Mouse (Mus musculus): ENCODE data around the gene Uhrf1.
A peak's percentile ranks its signal among the peaks of the same experiment; 100 is the strongest.

Uhrf1 gene

GRCm38 (mm10) chr17:56348128-56348527 is 45.0 kb downstream of the Uhrf1 start:
- DNase-seq (ENCODE audit: low spot score), result peak; percentile 51

DNA sequence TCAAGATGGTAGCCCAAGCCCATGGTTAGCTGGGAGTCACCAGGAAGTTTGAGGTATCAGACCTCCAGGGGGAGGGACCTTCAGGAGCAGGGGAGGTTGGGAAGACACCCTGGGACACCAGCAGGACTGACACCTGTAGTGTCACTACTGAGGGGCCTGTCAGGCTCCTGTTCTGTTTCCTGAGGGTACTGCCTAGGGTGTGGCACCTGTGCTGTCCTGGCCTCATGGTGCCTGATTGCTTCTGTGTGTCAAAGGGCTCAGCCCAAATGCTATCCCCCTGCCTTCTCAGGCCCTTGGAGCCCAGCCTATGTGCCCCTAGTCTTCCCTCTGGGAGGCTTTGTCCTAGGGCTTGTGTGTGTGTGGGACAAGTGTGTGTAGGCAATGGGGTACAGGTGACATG is 45.5 kb downstream of the Uhrf1 start:
- DNase-seq (ENCODE audit: low spot score), result no peak

GRCm38 (mm10) chr17:56350694-56351093 is 47.6 kb downstream of the Uhrf1 start:
- DNase-seq (ENCODE audit: low spot score), result peak; percentile 74

DNA sequence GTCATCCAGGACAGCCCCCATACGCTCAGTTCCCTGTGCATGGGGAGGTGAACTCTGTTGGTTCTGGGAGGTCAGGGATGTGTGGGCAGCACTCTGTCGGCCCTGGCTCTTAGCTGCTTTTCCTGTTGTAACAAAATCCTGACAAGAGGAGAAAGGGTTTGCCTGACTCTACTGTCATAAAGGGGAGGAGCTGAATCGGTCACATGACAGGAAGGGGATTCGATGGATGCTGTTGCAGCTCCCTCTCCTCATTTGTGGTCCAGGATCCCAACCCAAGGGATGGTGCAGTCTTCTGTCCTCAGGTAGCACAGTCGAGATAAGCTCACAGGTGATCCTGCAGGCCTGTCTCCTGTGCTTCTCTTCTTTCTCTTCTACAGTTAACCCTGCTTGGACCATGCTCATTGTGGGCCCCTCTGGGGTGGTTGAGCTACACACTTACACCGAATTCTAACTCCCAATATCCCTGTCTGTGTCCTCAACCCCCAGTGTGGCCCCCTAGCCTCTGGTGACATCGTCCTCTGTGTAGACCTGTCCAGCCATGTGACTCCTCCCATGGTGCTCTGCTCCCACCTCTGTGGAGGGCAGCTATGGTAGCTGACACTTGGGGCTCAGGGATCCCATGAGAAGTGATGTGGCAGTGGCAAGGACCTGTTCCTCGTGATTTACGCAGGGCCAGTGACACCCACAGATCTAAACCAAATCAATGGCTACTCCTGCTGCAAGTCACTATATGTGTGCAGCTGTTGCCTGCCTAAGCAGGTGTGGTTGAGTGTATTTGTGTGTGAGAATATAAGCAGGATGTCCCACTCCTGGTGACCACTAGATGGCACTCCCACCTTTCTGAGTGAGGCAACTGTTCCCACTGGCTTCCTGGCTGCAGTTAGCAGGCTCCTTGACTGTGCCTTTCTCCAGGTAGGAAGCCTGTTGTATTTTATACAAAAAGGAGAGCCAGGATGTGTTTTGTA is 54.1 kb downstream of the Uhrf1 start:
- peak; percentile 64 for DNase-seq (ENCODE audit: low spot score)

DNA sequence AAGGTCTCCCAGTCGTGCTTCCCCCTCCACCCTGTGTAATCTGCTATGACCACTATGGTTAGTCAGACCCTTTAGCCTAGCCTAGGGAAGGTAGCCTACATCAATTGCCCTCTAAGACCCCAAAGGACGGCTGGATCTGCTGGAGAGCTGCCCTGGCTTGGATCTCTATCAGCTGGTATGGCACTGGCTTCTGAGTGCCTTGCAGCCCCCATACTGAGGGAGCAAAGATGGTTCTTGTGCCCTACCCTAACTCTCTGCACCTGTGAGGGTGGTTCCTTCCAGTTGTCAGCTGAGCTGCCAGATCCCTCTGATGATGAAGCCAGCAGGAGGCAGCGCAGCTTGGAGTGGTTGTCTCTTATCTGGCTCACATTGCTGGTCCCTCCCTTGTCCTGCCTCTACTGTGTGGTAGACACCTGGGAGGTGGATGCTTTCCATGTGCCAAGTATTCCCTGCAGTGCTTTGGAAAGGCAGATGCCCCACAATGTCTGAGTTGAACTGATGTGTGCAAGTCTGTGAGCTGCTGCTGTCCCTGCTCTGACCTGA is 56.1 kb downstream of the Uhrf1 start:
- no peak for DNase-seq (ENCODE audit: low spot score)

DNA sequence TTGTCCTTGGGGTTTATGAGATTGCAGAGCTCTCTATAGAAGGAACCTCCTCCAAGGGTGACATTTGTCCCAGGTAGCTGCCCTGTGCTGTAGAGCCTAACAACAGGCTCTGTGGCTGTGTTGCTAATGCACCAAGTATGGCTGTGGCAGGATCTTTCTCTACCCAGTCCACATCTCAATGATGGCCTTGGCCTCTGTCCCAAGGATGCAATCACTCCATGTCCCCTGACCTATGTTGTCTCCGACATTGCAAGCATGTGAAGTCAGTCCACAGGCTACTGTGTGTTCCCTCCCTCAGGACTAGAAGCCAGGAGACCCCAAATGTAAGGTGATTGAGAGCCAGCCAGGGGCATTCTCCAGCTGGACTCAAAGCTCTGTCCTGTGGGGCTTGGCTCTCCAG is 56.7 kb downstream of the Uhrf1 start:
- DNase-seq (ENCODE audit: low spot score), result no peak

- DNase-seq (ENCODE audit: low spot score), result no peak
Measured at GRCm38 (mm10) chr17:56360451-56360850, 57.3 kb downstream of the Uhrf1 start.

GRCm38 (mm10) chr17:56361542-56361941 is 58.4 kb downstream of the Uhrf1 start:
- DNase-seq (ENCODE audit: low spot score), result no peak

- no peak for DNase-seq (ENCODE audit: low spot score)
Measured at GRCm38 (mm10) chr17:56365791-56366673, 62.9 kb downstream of the Uhrf1 start.

DNA sequence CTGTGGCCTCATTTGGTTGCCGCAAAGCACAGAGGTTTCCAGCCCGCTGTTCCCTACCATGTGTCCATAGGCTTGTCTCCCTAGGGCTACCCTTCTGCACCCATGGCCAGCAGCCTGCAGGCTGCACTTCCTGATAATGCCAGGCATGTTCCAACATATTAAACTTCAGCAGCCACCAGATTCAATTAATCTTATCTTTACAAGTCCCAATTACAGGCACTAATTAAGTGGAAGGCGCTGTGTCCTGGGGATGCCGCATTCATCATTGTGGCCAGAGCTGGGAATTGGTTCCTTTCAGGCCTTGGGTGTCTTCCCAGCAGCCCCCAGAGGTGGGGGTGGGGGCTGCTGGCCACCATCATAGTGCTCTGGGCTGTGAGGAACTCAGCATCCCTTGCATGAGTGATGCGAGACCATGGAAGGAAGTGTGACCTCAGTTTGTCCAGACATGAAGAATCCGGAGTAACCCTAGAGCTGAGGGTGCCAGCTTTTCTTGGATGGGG is 65.2 kb downstream of the Uhrf1 start:
- DNase-seq (ENCODE audit: low spot score), result no peak

- DNase-seq (ENCODE audit: low spot score), result no peak
Measured at GRCm38 (mm10) chr17:56370090-56370489, 67.0 kb downstream of the Uhrf1 start.

GRCm38 (mm10) chr17:56371029-56371660 is 68.0 kb downstream of the Uhrf1 start:
- DNase-seq (ENCODE audit: low spot score), result no peak

DNA sequence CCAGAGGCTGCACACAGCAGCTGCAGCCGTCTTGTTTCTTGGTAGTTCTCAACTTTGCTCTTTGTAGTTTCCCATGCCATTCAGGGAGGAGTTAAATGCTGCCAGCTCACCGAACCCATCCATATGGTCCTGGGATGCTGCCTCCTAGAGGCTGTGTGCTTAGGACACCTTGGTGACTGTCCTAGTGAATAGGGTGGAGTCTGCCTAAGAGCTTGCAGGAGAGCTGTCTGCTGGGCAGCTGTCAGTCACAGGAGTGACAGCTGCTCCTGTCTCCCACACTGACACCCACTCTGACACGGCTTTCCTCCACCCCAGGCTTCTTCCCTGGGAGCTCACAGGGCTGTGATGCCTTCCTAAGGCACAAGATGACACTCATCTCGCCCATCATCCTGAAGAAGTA is 69.0 kb downstream of the Uhrf1 start:
- DNase-seq (ENCODE audit: low spot score), result no peak
